Mouse (Mus musculus) retina, adult 2 months (tissue): ENCODE measurements around the gene Gstp3.
"Not testable (repeated sequence)": the region's sequence is repeated elsewhere in the genome, so short reads cannot be mapped to it uniquely, and the experiment has no call there.

Experiments
- DNase-seq: peaks from one replicate; pipeline ENCODE4 v3.0.0-alpha.2; 2012; ENCODE audit warnings: low read depth, low spot score

The Gstp3 gene

DNA sequence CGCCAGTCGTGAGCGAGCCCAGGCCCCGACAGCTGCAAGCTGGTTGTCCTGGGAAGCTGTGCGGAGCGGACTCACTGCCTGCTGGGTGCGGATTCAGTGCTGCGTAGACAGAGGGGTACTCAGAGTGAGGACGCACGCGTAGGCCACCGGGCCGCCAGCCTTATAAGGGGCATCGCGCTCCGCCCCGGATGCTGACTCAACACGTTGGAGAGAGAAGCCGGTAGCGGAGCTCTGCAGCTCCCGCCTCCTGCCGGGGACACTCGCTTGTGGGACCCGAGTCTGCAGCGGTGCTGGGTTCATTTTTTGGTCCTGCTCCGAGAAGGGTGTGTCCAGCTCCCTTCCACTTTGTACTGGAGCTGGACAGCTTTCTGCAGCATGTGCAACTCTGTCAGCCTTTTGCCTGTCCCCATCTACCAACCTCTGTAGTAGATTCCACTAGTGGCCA is 21.6 kb downstream of the Gstp3 start, which contains the start of gene Gstp1:
TSS of gene Gstp1 (minus strand) at position 198 of the 445 bp plus-strand sequence.
- DNase-seq: peak; percentile 64

DNA sequence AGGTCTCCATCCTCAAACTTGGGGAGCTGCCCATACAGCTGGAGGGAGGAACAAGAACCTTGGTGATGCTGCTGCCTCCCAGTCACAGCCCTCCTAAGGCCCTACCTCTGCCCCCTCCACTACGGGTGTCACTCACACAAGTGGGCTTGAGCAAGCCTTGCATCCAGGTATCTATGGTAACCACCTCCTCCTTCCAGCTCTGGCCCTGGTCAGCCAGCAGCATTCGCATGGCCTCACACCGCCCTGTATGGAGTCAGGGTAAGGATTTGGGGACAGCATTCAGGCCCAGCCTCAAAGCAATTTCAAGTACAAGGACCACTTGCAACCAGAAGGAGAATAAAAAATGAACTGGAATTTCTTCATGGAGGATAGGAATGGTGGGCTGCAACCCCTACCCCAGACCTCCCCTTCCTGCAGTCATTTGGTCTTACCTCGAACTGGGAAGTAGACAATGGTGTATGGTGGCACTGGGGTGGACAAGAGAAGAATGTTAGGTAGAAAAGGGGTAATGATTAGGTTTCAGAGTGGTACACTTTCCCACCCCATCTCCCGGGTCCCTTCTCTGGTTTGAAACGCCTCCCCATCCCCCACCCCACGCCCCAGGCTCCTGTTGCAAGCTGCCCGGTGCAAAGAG is 22.1 kb downstream of the Gstp3 start:
- not testable (repeated sequence) for DNase-seq

- no peak for DNase-seq
Observed at GRCm38 (mm10) chr19:4036327-4037045, 22.9 kb downstream of the Gstp3 start.

- no peak for DNase-seq
Observed at GRCm38 (mm10) chr19:4033742-4034141, 25.6 kb downstream of the Gstp3 start.

- no peak for DNase-seq
Observed at GRCm38 (mm10) chr19:4033298-4033697, 26.1 kb downstream of the Gstp3 start.

DNA sequence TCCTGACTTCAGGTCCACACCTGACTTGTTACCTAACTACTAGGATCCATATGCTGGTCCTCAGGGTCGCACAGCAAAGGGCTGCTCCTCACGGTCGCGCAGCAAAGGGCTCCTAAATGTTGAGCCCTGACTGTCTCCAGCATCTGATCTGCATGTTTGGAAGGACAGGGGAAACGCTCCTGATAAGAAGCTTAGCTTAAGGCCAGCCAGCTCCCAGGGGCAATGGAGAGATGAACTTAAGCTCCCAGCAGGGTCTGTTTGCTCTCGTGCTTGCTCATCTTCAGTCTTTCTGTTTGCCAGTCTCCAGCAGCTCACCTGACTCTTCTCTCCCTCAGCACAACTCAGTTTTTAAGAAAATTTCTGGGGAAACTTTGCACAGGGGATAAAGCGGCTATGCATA is 26.7 kb downstream of the Gstp3 start:
- DNase-seq: peak; percentile 69

- no peak for DNase-seq
Observed at GRCm38 (mm10) chr19:4027576-4027975, 31.8 kb downstream of the Gstp3 start.

DNA sequence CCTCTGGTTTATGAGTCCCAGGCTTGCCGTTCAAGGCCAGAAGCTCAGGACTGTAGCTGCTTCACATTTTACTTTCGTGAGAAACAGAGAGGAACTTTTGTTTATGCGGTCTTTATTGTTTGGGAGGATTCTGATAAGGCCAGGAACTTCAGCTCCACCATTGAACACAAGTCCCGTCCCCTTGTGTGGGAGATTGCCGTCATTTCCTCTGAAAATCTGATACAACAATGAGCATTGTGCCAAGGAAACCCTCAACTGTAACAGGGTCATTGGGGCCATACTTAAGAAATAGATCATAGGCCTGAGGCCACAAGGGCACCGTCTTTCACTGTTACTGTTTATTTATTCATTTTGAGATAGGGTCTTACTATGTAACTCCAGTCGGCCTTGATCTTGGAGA is 36.2 kb downstream of the Gstp3 start:
- DNase-seq: no peak

DNA sequence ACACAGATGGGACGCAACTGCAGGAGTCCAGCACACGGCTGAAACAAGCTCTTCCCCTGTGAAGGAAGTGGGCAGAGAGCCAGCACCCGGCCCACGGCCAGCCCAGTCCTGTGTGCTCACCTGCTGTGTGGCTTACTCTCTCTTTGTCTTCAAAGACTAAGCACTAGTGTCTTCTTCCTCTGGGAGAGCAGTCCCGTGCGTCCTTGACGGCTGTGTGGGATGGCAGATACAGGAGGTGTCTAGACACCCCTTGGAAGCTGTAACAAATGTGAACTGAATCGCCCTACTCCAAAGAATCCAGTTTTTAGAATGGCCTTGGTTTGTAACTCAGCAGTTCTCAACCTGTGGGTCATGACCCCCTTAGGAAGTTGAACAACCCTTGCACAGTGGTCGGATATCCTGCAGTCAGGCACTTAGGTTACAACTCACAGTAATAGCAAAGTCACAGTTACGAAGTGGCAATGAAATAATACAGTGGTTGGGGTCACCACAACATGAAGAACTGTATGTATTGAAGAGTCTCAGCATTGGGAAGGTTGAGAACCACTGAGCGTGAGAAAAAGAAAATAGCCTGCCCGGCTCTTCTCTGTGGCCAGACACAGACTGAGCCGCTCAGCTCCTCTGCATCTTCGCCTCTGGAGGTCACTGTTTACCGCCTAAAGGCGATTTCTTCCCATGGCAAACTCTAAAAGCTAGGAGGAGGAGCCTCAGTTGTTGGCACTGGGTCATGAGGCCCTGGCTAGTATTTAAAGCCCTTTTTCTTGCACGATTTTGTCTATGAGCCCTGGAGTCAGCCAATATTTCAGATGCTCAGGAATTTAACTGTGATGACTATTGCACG is 40.4 kb downstream of the Gstp3 start:
- DNase-seq: peak; percentile 79

- DNase-seq: no peak
Observed at GRCm38 (mm10) chr19:4017921-4018587, 41.3 kb downstream of the Gstp3 start.

DNA sequence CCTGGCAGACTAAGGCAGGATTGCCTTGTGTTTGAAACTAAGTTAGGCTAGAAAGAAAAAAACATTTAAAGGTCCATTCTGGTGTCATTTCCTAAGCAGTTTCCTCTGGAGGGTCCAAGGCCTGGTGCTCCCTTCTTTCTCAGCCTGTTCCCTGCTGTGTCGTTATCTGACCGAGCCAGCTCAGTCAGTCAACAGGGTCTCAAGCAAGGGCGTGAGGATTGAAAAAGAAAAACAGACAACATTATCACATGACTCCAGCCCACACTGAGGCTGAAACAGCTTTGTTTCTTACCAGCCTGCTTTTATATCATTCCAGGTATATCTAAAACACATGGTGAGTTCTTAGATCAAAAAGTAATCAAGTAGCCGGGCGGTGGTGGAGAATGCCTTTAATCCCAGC is 43.7 kb downstream of the Gstp3 start:
- no peak for DNase-seq

DNA sequence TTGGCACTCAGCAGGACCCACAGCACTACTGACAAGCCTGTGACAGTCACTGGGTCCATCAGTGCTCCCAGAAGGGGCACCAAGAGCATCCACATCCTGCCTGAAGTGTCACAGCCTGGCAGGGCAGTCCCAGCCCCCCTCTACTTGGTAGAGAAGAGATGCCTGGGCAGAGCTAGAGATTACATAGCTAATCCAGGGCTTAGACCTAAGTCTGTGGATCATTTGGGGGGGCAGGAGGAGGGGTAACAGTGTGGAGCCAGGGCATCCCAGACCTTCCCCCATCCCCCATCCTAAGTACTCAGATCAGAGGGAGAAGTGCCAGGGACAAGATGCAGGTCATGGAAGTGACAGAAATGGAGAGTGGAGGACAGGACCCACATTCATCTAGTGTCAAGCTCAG is 44.6 kb downstream of the Gstp3 start:
- peak; percentile 91 for DNase-seq

DNA sequence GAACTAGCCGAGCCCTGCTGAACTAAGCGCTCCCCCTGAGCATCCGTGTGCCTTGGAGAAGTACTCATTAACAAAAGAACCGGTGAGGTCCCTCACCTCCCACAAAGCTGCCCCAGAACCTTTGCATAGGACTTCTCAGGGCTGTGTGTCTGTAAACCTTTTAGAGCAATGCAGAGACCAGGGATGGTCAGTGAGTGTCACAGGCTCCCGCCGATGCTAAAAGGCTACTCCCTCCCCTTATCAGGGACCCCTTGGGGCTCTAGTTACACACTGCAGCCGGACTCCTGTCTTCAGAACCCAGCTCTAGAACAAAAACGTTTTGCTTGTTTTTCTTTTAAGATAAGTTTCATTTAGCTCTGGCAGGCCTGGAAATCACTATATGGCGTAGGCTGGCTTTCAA is 46.3 kb downstream of the Gstp3 start:
- no peak for DNase-seq

- DNase-seq: peak; percentile 96
Observed at GRCm38 (mm10) chr19:4012432-4013022, 46.8 kb downstream of the Gstp3 start, which contains the start of gene Ndufv1. Gene Ndufv1, minus strand, starts transcription at chr19:4012806.

DNA sequence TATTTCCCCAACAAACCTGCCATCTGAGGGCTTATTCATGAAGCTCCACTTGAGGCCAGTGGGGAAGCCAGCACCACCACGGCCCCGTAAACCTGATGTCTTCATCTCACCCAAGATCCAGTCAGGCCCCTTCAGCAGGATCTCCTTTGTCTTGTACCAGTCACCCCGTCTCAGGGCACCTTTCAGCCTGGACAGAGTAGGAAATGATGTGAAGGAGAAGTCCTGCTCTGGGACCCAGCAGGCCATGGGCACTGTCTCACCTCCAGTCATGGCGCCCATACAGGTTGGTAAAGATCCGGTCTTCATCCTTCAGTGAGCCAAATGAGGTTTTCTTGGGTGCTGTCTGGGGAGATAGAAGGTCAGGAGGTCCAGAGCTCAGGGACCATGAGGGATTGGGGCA is 48.3 kb downstream of the Gstp3 start:
- no peak for DNase-seq
